In the genomic region with DNA sequence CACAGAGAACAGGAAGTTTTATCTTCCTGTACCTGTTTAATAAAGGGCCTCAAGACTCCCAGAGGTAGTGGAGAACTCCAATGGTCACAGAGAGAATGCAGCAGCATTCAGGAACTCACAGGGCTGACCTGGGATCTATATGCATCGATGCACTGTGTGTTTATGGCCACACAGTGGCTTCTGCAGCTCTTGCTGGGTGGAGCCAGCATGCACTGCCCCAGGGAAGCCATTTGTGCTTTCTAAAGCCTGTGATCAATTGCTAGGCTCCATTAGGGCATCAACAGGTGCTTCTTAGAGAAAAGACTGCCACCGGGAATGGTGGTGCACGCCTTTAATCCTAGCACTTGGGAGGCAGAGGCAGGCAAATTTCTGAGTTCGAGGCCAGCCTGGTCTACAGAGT, we compare ENCODE assay signal across 21 mouse cellular contexts. TPM values are rescaled to one million over a fixed set of nuclear protein-coding genes. Genes with fewer than 3 reads are reported as not detected.
"Had no signal": no experiment of that assay in that cellular context is flagged by ENCODE, and none has a peak within 500 bp of the region (broad histone marks: within the 10 kb centered on the region; RNA-seq: fewer than 3 reads in every experiment).

No protein-coding gene starts in this region.

- H3K4me3 ChIP-seq: layer of hippocampus, adult 2 months; limb, embryonic 10.5 days; limb, embryonic 13.5 days; liver, embryonic 12.5 days; liver, embryonic 15.5 days; midbrain, embryonic 12.5 days; myocyte; neural tube, embryonic 13.5 days had no signal

- H3K27ac ChIP-seq: kidney, postnatal 0 days; layer of hippocampus, adult 2 months; limb, embryonic 10.5 days; limb, embryonic 13.5 days; liver, embryonic 12.5 days; liver, embryonic 15.5 days; macrophage; midbrain, embryonic 12.5 days; neural tube, embryonic 13.5 days; stomach, postnatal 0 days had no signal

- DNase-seq: kidney, adult 2 months; kidney, postnatal 25 days; layer of hippocampus, postnatal 36 days; liver; retina, postnatal 1 day; right cerebral cortex, postnatal 4 days; thymus, postnatal 36 days had no signal

RNA-seq across cellular contexts. Expression of a gene that starts 4.6 kb away (rescaled TPM):
- total RNA-seq: megakaryocyte, adult 5-6 weeks; monocyte, adult 5-6 weeks; neutrophil, adult 5-6 weeks had no signal
